Mouse (Mus musculus): Measurements from ENCODE around the gene Ndufaf4.
"Not testable (repeated sequence)": the region's sequence is repeated elsewhere in the genome, so short reads cannot be mapped to it uniquely, and the experiment has no call there.

Gene Ndufaf4

GRCm38 (mm10) chr4:24897851-24898515 is at the start of gene Ndufaf4:
Gene Ndufaf4 (plus strand): TSS chr4:24898083.
- peak; percentile 93 for DNase-seq

GRCm38 (mm10) chr4:24850401-24851325 is 47.2 kb upstream of the Ndufaf4 start, which contains the start of gene Klhl32:
Gene Klhl32 (minus strand): TSS chr4:24851124.
- DNase-seq = peak; percentile 73

GRCm38 (mm10) chr4:24865691-24866090 is 32.2 kb upstream of the Ndufaf4 start:
- DNase-seq = no peak

GRCm38 (mm10) chr4:24869230-24869629 is 28.7 kb upstream of the Ndufaf4 start:
- no peak for DNase-seq

GRCm38 (mm10) chr4:24889386-24889785 is 8.5 kb upstream of the Ndufaf4 start:
- DNase-seq = not testable (repeated sequence)

GRCm38 (mm10) chr4:24892293-24892692 is 5.6 kb upstream of the Ndufaf4 start:
- DNase-seq = not testable (repeated sequence)

GRCm38 (mm10) chr4:24894625-24895024 is 3.3 kb upstream of the Ndufaf4 start:
- no peak for DNase-seq

GRCm38 (mm10) chr4:24896829-24897228 is 1.1 kb upstream of the Ndufaf4 start:
- DNase-seq = peak; percentile 27

- no peak for DNase-seq
These were observed 532 bp upstream of the Ndufaf4 start for GRCm38 (mm10) chr4:24897351-24897750.

- no peak for DNase-seq
These were observed 753 bp downstream of the Ndufaf4 start for GRCm38 (mm10) chr4:24898636-24899035.

- no peak for DNase-seq
These were observed 1.3 kb downstream of the Ndufaf4 start for GRCm38 (mm10) chr4:24899146-24899545.

- no peak for DNase-seq
These were observed 9.9 kb downstream of the Ndufaf4 start for GRCm38 (mm10) chr4:24907745-24908144.

GRCm38 (mm10) chr4:24915631-24916030 is 17.7 kb downstream of the Ndufaf4 start:
- no peak for DNase-seq

GRCm38 (mm10) chr4:24920006-24920577 is 22.2 kb downstream of the Ndufaf4 start:
- DNase-seq = no peak

GRCm38 (mm10) chr4:24924726-24925125 is 26.8 kb downstream of the Ndufaf4 start:
- no peak for DNase-seq

- DNase-seq = no peak
These were observed 30.4 kb downstream of the Ndufaf4 start for GRCm38 (mm10) chr4:24928260-24928780.

- no peak for DNase-seq
These were observed 31.0 kb downstream of the Ndufaf4 start for GRCm38 (mm10) chr4:24928926-24929325.

- no peak for DNase-seq
These were observed 45.0 kb downstream of the Ndufaf4 start for GRCm38 (mm10) chr4:24942728-24943424.
